Mouse (Mus musculus) heart, adult 2 months (tissue): ENCODE data around the gene Tmem167. TPM values are rescaled to one million over a fixed set of nuclear protein-coding genes. Genes with fewer than 3 reads are reported as not detected.

Source experiments
- DNase-seq, 2 experiments: peaks; one replicate each; pipeline ENCODE4 v3.0.0; 2021
- H3K27ac ChIP-seq: fragments of 200-600 bp; 2 replicates; pipeline ENCODE4 v1.8.1; 2022
- H3K27me3 ChIP-seq: fragments of 200-500 bp; 2 replicates; pipeline ENCODE4 v1.6.1; 2012; ENCODE audit warnings: mild to moderate bottlenecking, low read length, inconsistent platforms, mixed read lengths; ENCODE audit not compliant: control insufficient read depth, insufficient read depth
- H3K36me3 ChIP-seq: fragments of 200-500 bp; 2 replicates; pipeline ENCODE4 v1.6.1; 2012; ENCODE audit warnings: low read length, inconsistent platforms; ENCODE audit not compliant: control insufficient read depth, insufficient read depth
- H3K4me1 ChIP-seq: fragments of 200-500 bp; 2 replicates; pipeline ENCODE4 v1.6.1; 2011; ENCODE audit warnings: low read length; ENCODE audit not compliant: control insufficient read depth, insufficient read depth
- H3K4me3 ChIP-seq: fragments of 200-600 bp; 2 replicates; pipeline ENCODE4 v1.8.1; 2022
- H3K79me2 ChIP-seq: fragments of 200-500 bp; replicated peaks from 2 replicates; pipeline ENCODE4 v1.6.1; 2012; ENCODE audit warnings: mild to moderate bottlenecking, inconsistent platforms, low read length, moderate library complexity, mixed read lengths; ENCODE audit not compliant: control insufficient read depth, insufficient read depth
- H3K9ac ChIP-seq: fragments of 200-500 bp; 2 replicates; pipeline ENCODE4 v1.6.1; 2012; ENCODE audit warnings: low read depth, mild to moderate bottlenecking, control low read depth, inconsistent platforms, low read length, mixed read lengths
- CTCF ChIP-seq: fragments of 200-600 bp; IDR thresholded peaks from 2 replicates; pipeline ENCODE4 v1.8.1; 2022; ENCODE audit warnings: antibody characterized with exemption, mild to moderate bottlenecking, moderate library complexity
- EP300 ChIP-seq: fragments of 200-500 bp; IDR thresholded peaks from 2 replicates; pipeline ENCODE4 v1.6.1; 2011; ENCODE audit warnings: low read depth, low read length, control low read depth; ENCODE audit not compliant: insufficient read depth
- POLR2A ChIP-seq: fragments of 200-500 bp; IDR thresholded peaks from 2 replicates; pipeline ENCODE4 v1.6.1; 2011; ENCODE audit warnings: mild to moderate bottlenecking, low read depth, low read length, control low read depth; ENCODE audit not compliant: insufficient read depth
- WGBS: fragments of 180-500 bp; shearing (Covaris S2); methylation state at CpG from one replicate; pipeline ENCODE4 v1.1.7; 2018; 5-methylcytosine and 5-hydroxymethylcytosine counted together
- intact Hi-C: fragments of 180-260 bp; cut with DNase I; formaldehyde crosslinking; loops from one replicate; pipeline ENCODE4 v1.15.1; 2025
- polyA plus RNA-seq: library from polyadenylated mRNA; depleted of rRNA; stranded (reverse); fragments of >200 nt; gene quantifications from 2 replicates; pipeline ENCODE4 v1.2.3, GENCODE M21; 2012; rRNA removed
- total RNA-seq, 2 experiments: library from RNA; stranded (reverse); gene quantifications; 2 replicates each; pipeline ENCODE4 v1.2.3; 2021

The Tmem167 gene
- total and polyA plus RNA-seq, 3 experiments, result 1.9 to 6.1 (median 6.1) TPM

DNA sequence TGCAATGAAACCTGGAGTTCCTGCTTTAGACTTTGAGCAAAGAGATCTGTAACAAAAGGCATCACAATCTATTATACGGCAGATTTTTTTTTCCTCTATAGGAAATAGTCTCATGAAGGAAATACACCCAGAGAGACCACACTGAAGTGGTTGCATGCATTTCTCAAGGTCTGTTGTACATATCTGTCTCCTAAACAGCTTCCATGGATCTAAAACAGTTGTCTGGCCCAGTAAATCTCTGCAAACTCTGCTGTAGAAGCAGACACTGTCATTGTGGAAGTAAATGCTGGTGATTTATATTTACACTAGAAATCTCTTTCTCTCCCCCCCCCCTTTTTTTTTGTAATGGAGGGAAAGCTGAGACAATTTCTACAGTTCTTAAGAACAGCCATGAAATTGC lies 99.1 kb downstream of the Tmem167 start:
- no peak overlapping the region for H3K27ac ChIP-seq
- H3K9ac ChIP-seq, result no peak overlapping the region
- intact Hi-C loops, result no loop called here
- 68% methylated on average over 1 of the region's 1 CpGs for WGBS
- no peak overlapping the region for H3K4me3 ChIP-seq
- H3K4me1 ChIP-seq, result no peaks in the 10 kb centered on the region
- TF ChIP-seq EP300 (no peak), POLR2A (no peak), CTCF (no peak)
- H3K79me2 ChIP-seq, result no peaks in the 10 kb centered on the region
- no peak for DNase-seq
- H3K36me3 ChIP-seq, result no peaks in the 10 kb centered on the region
- H3K27me3 ChIP-seq, result no peaks in the 10 kb centered on the region

GRCm38 (mm10) chr13:90191794-90192193 lies 102.9 kb downstream of the Tmem167 start:
- no peaks in the 10 kb centered on the region for H3K79me2 ChIP-seq
- H3K27ac ChIP-seq, result no peak overlapping the region
- DNase-seq, result no peak
- no peak overlapping the region for H3K4me3 ChIP-seq
- H3K4me1 ChIP-seq, result no peaks in the 10 kb centered on the region
- intact Hi-C loops, result no loop called here
- TF ChIP-seq CTCF (no peak), POLR2A (no peak), EP300 (no peak)
- H3K36me3 ChIP-seq, result no peaks in the 10 kb centered on the region
- no peaks in the 10 kb centered on the region for H3K27me3 ChIP-seq
- 66% methylated on average over 6 of the region's 6 CpGs for WGBS
- no peak overlapping the region for H3K9ac ChIP-seq

Other genes with a start within 250 kb of the Tmem167 start
- 10 to 100 TPM in 1 of 2 experiments, 1 to 10 TPM in 1; 8.8 to 10.0 TPM for gene Xrcc4, start 485 bp downstream of the Tmem167 start, total RNA-seq
- 1.5 and 3.8 TPM in 2 replicates for gene Xrcc4, start 485 bp downstream of the Tmem167 start, polyA plus RNA-seq